Mouse (Mus musculus) retina, embryonic 14.5 days (tissue): ENCODE data around the gene Slc13a5.

Source experiments
- DNase-seq: peaks from one replicate; pipeline ENCODE4 v3.0.0-alpha.2; 2015; ENCODE audit warnings: low spot score

Gene Slc13a5

GRCm38 (mm10) chr11:72265483-72265882, 1.5 kb downstream of the Slc13a5 start:
- DNase-seq: peak; percentile 6

- DNase-seq: no peak
These were observed 10.6 kb downstream of the Slc13a5 start for GRCm38 (mm10) chr11:72256441-72256840.

GRCm38 (mm10) chr11:72255629-72256028, 11.4 kb downstream of the Slc13a5 start:
- DNase-seq: no peak

DNA sequence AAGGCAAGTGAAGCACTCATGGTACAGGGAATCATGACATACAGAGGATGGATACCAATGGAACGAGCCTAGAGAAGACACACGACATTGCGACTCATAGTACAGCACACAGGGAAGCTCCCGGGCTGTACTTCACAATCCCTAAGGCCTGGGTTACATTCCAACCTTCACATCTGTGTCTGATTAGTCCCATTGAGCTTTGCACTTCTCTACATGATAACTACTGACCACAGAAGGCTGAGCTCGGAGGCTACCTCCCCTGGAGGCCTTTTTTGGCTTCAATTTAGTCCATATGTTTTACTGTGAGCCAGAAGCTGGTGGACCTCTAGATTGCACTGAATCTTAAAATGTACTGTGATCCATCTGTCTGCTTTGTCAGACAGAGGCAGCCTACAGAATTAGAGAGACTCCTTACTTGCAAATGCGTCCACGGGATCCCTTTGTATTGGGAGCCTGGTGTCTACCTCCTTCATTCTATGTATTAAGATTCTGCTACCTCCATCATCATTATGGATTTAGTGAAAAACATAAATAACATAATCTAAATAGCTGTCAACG, 21.7 kb downstream of the Slc13a5 start:
- DNase-seq: no peak

DNA sequence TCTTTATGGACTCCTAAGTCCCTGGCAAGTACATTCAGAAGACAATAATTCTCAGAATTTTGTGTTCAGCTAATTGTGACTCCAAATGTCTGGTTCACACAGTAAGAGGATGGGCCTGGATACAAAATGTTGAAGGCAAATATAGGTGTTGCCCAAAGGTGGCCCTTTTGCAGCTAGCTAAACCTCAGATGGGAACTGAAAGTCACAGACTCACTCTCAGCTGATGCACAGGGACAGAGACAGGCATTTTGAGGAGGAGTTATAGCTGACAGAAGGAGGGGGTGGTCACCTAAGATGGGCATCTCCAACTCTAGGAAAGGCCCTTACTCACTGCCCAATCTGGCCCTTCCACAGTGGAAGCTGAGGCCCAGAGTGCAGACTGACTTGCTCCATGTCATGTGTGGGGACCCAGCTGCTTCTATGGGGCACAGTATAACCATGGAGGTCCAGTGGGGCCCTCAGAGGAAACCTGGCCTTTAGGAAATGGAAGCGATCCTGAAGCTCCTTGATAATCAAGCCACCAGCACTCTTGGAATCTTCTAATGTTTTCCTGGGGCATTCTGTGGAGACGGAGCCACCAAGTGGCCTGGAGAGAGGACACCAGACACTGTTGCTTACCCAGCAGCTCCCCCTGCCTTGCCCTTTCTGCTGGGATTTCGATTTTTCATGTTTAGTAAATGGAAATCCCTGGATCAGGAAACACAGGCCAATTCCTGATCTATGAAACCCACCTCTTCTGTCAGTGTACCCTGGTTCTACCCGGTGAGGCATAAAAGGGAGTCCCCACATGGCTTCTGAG, 26.8 kb downstream of the Slc13a5 start:
- DNase-seq: no peak

GRCm38 (mm10) chr11:72234013-72234412, 33.0 kb downstream of the Slc13a5 start:
- no peak for DNase-seq

DNA sequence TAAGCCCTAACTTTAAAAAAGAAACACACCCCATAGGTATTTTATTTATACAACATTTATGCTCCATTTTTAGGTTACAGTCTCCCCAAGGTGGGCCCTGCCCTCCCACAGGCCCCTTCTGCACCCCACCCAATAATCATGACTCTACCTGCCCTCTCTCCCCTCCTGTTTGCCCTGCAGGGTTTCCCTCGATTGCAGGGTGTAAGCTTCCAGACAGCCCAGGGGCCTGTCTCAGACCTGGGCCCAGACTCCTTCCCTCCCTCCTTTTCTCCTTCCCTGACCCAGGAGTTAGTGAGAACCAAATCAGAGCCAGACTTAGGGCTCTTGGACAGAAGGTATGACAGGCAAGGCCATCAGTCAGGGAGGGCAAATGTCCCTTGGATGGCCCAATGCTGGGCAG, 34.0 kb downstream of the Slc13a5 start:
- DNase-seq: no peak

GRCm38 (mm10) chr11:72232068-72232467, 35.0 kb downstream of the Slc13a5 start:
- DNase-seq: no peak

DNA sequence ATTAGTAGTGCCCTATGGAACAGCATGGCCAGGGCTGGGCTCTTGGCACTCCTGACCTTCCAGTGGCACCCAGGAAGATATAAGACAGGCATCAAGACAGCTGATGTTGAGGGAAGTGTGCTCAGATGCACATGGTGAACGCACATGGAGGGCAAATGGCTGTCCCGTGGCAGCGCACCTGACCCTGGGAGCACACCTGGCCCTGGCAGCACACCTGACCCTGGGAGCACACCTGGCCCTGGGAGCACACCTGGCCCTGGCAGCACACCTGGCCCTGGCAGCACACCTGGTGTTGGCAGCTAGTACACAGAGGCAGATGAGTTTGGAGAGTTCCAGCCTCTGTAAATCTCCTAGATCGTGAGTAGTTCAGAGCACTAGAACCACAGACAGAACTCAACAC, 38.5 kb downstream of the Slc13a5 start:
- no peak for DNase-seq

DNA sequence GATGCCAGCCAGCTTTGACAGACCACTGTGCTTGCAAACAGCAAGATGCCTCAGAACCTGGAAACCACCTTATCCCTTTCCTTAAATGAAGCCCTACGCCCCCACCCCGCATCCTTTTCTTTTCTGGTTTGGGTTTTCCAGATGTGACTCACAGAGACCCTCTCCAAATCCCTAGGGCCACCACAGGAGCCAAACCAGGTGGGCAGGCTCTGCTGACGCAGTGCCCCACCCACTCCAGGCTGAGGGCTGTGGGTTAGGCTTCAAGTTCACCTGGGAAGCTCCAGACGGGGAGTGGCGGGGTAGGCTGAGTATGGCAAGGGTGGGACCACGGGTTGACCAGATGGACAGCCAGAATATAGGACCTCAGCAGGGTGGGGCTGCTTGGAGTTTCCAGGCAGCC, 40.1 kb downstream of the Slc13a5 start:
- no peak for DNase-seq

- DNase-seq: peak; percentile 47
These were observed 40.8 kb downstream of the Slc13a5 start for GRCm38 (mm10) chr11:72226020-72226791.

- peak; percentile 88 for DNase-seq
These were observed 42.2 kb downstream of the Slc13a5 start for GRCm38 (mm10) chr11:72224865-72225264.

DNA sequence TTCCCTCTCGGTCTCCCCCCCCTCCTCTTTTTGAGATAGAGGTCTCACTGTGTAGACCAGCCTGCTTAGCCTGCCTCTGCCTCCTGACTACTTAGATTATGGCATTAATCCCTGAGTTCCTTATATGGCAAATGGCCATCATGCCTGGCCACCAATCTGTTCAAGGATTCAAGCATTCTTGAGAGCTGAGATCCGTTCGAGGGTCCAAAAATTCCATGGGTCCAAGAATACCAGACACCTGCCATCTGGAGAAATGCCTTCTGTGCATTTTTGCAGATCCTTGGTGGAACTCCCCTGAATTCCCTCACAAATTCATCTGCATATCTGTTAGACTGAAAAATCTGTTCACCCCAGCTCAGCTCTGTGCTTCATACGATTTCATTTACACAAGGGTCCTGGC, 43.6 kb downstream of the Slc13a5 start:
- DNase-seq: no peak

GRCm38 (mm10) chr11:72221278-72221677, 45.7 kb downstream of the Slc13a5 start:
- DNase-seq: peak; percentile 93

DNA sequence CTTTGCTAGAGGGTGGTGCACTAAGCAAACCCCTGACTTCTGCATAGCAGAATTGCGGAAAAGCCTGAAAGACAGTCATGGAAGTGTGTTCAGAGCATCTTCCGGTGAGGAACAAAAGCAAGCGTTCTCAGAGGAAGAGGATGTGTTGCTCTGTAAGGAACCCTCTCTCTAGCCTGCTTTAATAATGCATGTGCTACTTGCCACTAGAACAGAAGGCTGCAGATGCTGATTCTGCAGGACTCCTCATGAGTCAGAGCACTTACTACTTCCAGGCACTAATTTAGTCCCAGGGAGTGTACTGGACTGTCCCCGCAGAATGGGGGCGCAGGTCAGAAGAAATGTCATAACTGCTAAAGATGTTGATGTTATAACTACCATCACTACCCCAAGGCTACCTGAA, 49.9 kb downstream of the Slc13a5 start:
- DNase-seq: no peak

DNA sequence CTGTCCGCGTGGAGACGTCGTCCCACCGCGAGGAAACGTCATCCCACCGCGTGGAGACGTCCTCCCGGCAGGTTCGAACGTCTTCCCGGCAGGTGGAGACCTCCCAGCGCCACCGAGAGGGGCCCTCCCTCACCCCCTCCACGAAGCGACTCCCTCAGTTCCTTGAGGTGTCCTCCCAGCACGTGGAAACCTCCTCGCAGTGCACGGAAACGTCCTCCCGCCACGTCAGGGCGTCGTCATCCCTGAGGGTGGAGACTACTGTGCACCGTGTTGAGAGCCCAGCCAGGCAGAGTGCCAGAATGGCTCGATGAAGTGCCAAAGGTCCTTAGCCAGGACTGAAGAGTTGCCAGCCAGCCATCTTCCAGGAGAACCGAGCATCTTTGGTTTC, 51.6 kb downstream of the Slc13a5 start, which contains the start of gene Med31:
TSS of gene Med31 (minus strand) at position 183 of the 388 bp plus-strand sequence.
- peak; percentile 67 for DNase-seq

- peak; percentile 96 for DNase-seq
These were observed 52.2 kb downstream of the Slc13a5 start for GRCm38 (mm10) chr11:72214591-72215409.

- no peak for DNase-seq
These were observed 59.1 kb downstream of the Slc13a5 start for GRCm38 (mm10) chr11:72207834-72208377.

DNA sequence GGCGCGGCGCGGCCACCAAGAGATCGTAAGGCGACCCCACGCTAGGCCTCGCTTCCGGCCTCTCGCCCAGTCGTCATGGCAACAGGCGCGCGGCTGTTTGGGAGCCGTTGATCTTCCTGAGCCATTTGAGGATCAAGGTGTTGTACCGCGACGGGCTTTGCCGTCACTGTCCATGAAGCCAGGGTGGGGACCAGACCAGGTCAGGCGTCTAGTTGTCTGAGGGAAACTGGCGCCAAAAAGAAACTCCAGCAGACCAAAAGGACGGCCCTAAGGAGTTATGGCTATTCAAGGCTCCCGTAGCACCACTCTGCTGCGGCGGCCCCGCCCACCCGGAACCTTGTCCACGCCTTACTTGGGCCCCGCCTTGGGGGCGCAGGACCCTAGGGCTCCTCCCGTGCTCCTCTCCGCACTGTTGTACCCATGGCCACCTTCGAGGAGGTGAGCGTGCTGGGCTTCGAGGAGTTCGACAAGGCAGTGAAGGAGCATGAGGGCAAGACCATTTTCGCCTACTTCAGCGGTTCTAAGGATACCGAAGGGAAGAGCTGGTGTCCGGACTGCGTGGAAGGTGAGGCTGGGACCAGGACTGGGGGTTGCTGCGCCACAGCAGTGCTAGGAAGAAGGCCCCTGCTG, 59.7 kb downstream of the Slc13a5 start, which contains the start of the genes 4933427D14Rik and Txndc17:
TSS of gene 4933427D14Rik (minus strand) at position 256 of the 630 bp plus-strand sequence.
TSS of gene Txndc17 (plus strand) at position 344 of the 630 bp plus-strand sequence.
- peak; percentile 87 for DNase-seq

DNA sequence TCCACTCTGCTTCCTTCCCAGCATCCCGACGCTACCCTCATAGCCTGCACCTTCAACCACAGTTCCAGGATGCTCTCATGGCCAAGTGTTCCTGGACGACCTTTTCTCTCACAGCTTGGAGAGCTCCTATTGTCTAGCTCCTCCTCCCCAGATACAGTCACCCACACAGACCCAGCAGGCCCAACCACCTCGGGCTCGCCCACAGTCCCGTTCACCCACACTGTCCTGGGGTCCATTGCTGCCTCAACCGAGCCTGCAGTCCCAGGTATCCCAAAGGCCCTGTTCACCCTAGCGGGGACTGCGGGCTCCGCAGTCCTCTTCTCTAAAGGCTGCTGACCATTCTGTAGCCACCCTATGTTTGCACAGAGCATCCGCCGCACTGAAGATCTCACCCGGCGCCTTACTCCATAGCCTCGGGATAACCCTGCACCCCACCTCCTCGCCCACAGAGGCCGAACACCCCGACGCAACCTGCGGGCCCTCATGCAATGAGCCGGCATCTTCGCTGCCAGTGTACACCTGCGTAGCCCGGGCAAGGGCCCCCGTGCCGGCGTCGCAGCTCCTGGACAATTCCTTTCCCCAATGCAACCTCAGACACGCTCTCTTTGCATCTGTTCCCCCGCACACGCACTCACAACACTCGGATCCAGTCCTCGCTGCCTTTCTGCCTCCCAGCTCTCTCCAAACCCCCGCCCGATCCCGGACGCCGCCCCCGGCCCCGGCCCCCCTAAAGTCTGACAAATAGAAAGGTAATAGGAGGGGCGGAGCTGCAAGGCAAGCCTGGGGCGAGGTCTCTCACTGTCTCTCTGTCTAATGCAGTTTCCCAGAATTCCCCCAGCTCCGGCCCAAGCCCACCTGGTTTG, 60.5 kb downstream of the Slc13a5 start, which contains the start of gene Gm43951:
TSS of gene Gm43951 (minus strand) at position 500 of the 863 bp plus-strand sequence.
- DNase-seq: peak; percentile 58
